Mouse (Mus musculus): Measurements from ENCODE around the gene Car5a. TPM values are rescaled to one million over a fixed set of nuclear protein-coding genes. Genes with fewer than 3 reads are reported as not detected.

Gene Car5a
- polyA plus RNA-seq, 1 experiment from 2014 or later, result not detected

- Histone ChIP-seq H3K36me3 (ENCODE audit: control insufficient read depth, insufficient read depth, low read length) (no peaks in the 10 kb centered on the region), H3K9ac (ENCODE audit: low read length) (peak overlapping the region; percentile 61), H3K4me1 (replicated peaks; ENCODE audit: control insufficient read depth, insufficient read depth, low read length) (peaks cover 16% of the 10 kb centered on the region), H3K27me3 (ENCODE audit: control insufficient read depth, insufficient read depth, low read length) (no peaks in the 10 kb centered on the region), H3K4me2 (ENCODE audit: low read depth, low read length, severe bottlenecking) (peak overlapping the region; percentile 70), H3K9me3 (ENCODE audit: control insufficient read depth, low read length) (no peaks in the 10 kb centered on the region), H3K4me3 (ENCODE audit: low read depth, low read length) (peak overlapping the region; percentile 30), H3K27ac (ENCODE audit: low read depth, low read length) (peak overlapping the region; percentile 81)
- ATAC-seq (replicated peaks; ENCODE audit: low FRiP score) (no peak), DNase-seq (ENCODE audit: low spot score) (no peak)
- 24% methylated on average over 19 of the region's 19 CpGs for WGBS
Observed at GRCm38 (mm10) chr8:121947047-121947752, 2.5 kb upstream of the Car5a start.

- no peak overlapping the region for H3K27ac ChIP-seq (ENCODE audit: low read depth, low read length)
- no peak overlapping the region for H3K4me3 ChIP-seq (ENCODE audit: low read depth, low read length)
- H3K4me1 ChIP-seq (replicated peaks; ENCODE audit: control insufficient read depth, insufficient read depth, low read length), result peaks cover 16% of the 10 kb centered on the region
- H3K9me3 ChIP-seq (ENCODE audit: control insufficient read depth, low read length), result no peaks in the 10 kb centered on the region
- no peaks in the 10 kb centered on the region for H3K27me3 ChIP-seq (ENCODE audit: control insufficient read depth, insufficient read depth, low read length)
- no peaks in the 10 kb centered on the region for H3K36me3 ChIP-seq (ENCODE audit: control insufficient read depth, insufficient read depth, low read length)
- WGBS, result 83% methylated on average over 7 of the region's 7 CpGs
- H3K9ac ChIP-seq (ENCODE audit: low read length), result no peak overlapping the region
- H3K4me2 ChIP-seq (ENCODE audit: low read depth, low read length, severe bottlenecking), result no peak overlapping the region
- ATAC-seq (replicated peaks; ENCODE audit: low FRiP score), result no peak
- no peak for DNase-seq (ENCODE audit: low spot score)
Observed at GRCm38 (mm10) chr8:121946351-121946750, 1.6 kb upstream of the Car5a start.

- ATAC-seq (replicated peaks; ENCODE audit: low FRiP score) (no peak), DNase-seq (ENCODE audit: low spot score) (no peak)
- H3K4me2 ChIP-seq (ENCODE audit: low read depth, low read length, severe bottlenecking), result no peak overlapping the region
- H3K4me3 ChIP-seq (ENCODE audit: low read depth, low read length), result no peak overlapping the region
- WGBS, result 85% methylated on average over 8 of the region's 8 CpGs
- no peak overlapping the region for H3K9ac ChIP-seq (ENCODE audit: low read length)
- no peaks in the 10 kb centered on the region for H3K27me3 ChIP-seq (ENCODE audit: control insufficient read depth, insufficient read depth, low read length)
- H3K9me3 ChIP-seq (ENCODE audit: control insufficient read depth, low read length), result no peaks in the 10 kb centered on the region
- no peak overlapping the region for H3K27ac ChIP-seq (ENCODE audit: low read depth, low read length)
- H3K36me3 ChIP-seq (ENCODE audit: control insufficient read depth, insufficient read depth, low read length), result no peaks in the 10 kb centered on the region
- peaks cover 13% of the 10 kb centered on the region for H3K4me1 ChIP-seq (replicated peaks; ENCODE audit: control insufficient read depth, insufficient read depth, low read length)
Observed at GRCm38 (mm10) chr8:121943716-121944115, 988 bp downstream of the Car5a start.

GRCm38 (mm10) chr8:121943057-121943540 lies 1.6 kb downstream of the Car5a start:
- no peak overlapping the region for H3K4me2 ChIP-seq (ENCODE audit: low read depth, low read length, severe bottlenecking)
- no peaks in the 10 kb centered on the region for H3K9me3 ChIP-seq (ENCODE audit: control insufficient read depth, low read length)
- H3K36me3 ChIP-seq (ENCODE audit: control insufficient read depth, insufficient read depth, low read length), result no peaks in the 10 kb centered on the region
- peaks cover 10% of the 10 kb centered on the region for H3K4me1 ChIP-seq (replicated peaks; ENCODE audit: control insufficient read depth, insufficient read depth, low read length)
- no peak overlapping the region for H3K9ac ChIP-seq (ENCODE audit: low read length)
- H3K27me3 ChIP-seq (ENCODE audit: control insufficient read depth, insufficient read depth, low read length), result no peaks in the 10 kb centered on the region
- no peak overlapping the region for H3K4me3 ChIP-seq (ENCODE audit: low read depth, low read length)
- WGBS, result 55% methylated on average over 2 of the region's 2 CpGs
- no peak for DNase-seq (ENCODE audit: low spot score)
- ATAC-seq (replicated peaks; ENCODE audit: low FRiP score), result no peak
- no peak overlapping the region for H3K27ac ChIP-seq (ENCODE audit: low read depth, low read length)

GRCm38 (mm10) chr8:121938732-121939131 lies 6.0 kb downstream of the Car5a start:
- Histone ChIP-seq H3K4me2 (ENCODE audit: low read depth, low read length, severe bottlenecking) (no peak overlapping the region), H3K9me3 (ENCODE audit: control insufficient read depth, low read length) (no peaks in the 10 kb centered on the region), H3K4me3 (ENCODE audit: low read depth, low read length) (no peak overlapping the region), H3K36me3 (ENCODE audit: control insufficient read depth, insufficient read depth, low read length) (no peaks in the 10 kb centered on the region), H3K4me1 (replicated peaks; ENCODE audit: control insufficient read depth, insufficient read depth, low read length) (peaks cover 4% of the 10 kb centered on the region; the same call in 1 of the 2 replicates), H3K27me3 (ENCODE audit: control insufficient read depth, insufficient read depth, low read length) (no peaks in the 10 kb centered on the region), H3K27ac (ENCODE audit: low read depth, low read length) (no peak overlapping the region), H3K9ac (ENCODE audit: low read length) (no peak overlapping the region)
- 84% methylated on average over 7 of the region's 7 CpGs for WGBS
- DNase-seq (ENCODE audit: low spot score) (no peak), ATAC-seq (replicated peaks; ENCODE audit: low FRiP score) (no peak)

GRCm38 (mm10) chr8:121936391-121936790 lies 8.3 kb downstream of the Car5a start:
- DNase-seq (ENCODE audit: low spot score) (no peak), ATAC-seq (replicated peaks; ENCODE audit: low FRiP score) (no peak)
- Histone ChIP-seq H3K4me2 (ENCODE audit: low read depth, low read length, severe bottlenecking) (no peak overlapping the region), H3K4me1 (replicated peaks; ENCODE audit: control insufficient read depth, insufficient read depth, low read length) (peaks cover 4% of the 10 kb centered on the region; the same call in 1 of the 2 replicates), H3K4me3 (ENCODE audit: low read depth, low read length) (no peak overlapping the region), H3K36me3 (ENCODE audit: control insufficient read depth, insufficient read depth, low read length) (no peaks in the 10 kb centered on the region), H3K27me3 (ENCODE audit: control insufficient read depth, insufficient read depth, low read length) (no peaks in the 10 kb centered on the region), H3K9ac (ENCODE audit: low read length) (no peak overlapping the region), H3K9me3 (ENCODE audit: control insufficient read depth, low read length) (no peaks in the 10 kb centered on the region), H3K27ac (ENCODE audit: low read depth, low read length) (no peak overlapping the region)
- WGBS, result 85% methylated on average over 14 of the region's 14 CpGs

GRCm38 (mm10) chr8:121935341-121936294 lies 9.1 kb downstream of the Car5a start:
- peak overlapping the region; percentile 37 for H3K9ac ChIP-seq (ENCODE audit: low read length)
- WGBS, result 42% methylated on average over 12 of the region's 12 CpGs

GRCm38 (mm10) chr8:121934923-121935322 lies 9.8 kb downstream of the Car5a start:
- Histone ChIP-seq H3K9ac (ENCODE audit: low read length) (peak overlapping the region; percentile 37; the same call in 1 of the 2 replicates), H3K9me3 (ENCODE audit: control insufficient read depth, low read length) (no peaks in the 10 kb centered on the region), H3K27me3 (ENCODE audit: control insufficient read depth, insufficient read depth, low read length) (no peaks in the 10 kb centered on the region), H3K4me1 (replicated peaks; ENCODE audit: control insufficient read depth, insufficient read depth, low read length) (peaks cover 4% of the 10 kb centered on the region; the same call in 1 of the 2 replicates), H3K4me2 (ENCODE audit: low read depth, low read length, severe bottlenecking) (no peak overlapping the region), H3K36me3 (ENCODE audit: control insufficient read depth, insufficient read depth, low read length) (no peaks in the 10 kb centered on the region), H3K27ac (ENCODE audit: low read depth, low read length) (peak overlapping the region; percentile 68; the same call in 1 of the 2 replicates), H3K4me3 (ENCODE audit: low read depth, low read length) (no peak overlapping the region)
- no peak for DNase-seq (ENCODE audit: low spot score)
- ATAC-seq (replicated peaks; ENCODE audit: low FRiP score), result no peak

More at GRCm38 (mm10) chr8:121935341-121936294, 9.1 kb downstream of the Car5a start:
- H3K9me3 ChIP-seq (ENCODE audit: control insufficient read depth, low read length), result no peaks in the 10 kb centered on the region
- peak; percentile 84 for ATAC-seq (replicated peaks; ENCODE audit: low FRiP score)
- peaks cover 4% of the 10 kb centered on the region; the same call in 1 of the 2 replicates for H3K4me1 ChIP-seq (replicated peaks; ENCODE audit: control insufficient read depth, insufficient read depth, low read length)
- H3K4me3 ChIP-seq (ENCODE audit: low read depth, low read length), result no peak overlapping the region
- DNase-seq (ENCODE audit: low spot score), result peak; percentile 78
- H3K36me3 ChIP-seq (ENCODE audit: control insufficient read depth, insufficient read depth, low read length), result no peaks in the 10 kb centered on the region
- no peaks in the 10 kb centered on the region for H3K27me3 ChIP-seq (ENCODE audit: control insufficient read depth, insufficient read depth, low read length)
- H3K27ac ChIP-seq (ENCODE audit: low read depth, low read length), result peak overlapping the region; percentile 68
- peak overlapping the region; percentile 15; the same call in 1 of the 2 replicates for H3K4me2 ChIP-seq (ENCODE audit: low read depth, low read length, severe bottlenecking)

Data from forebrain, embryonic 11.5 days (tissue).